Mouse (Mus musculus) urinary bladder, postnatal 4 days (tissue): Measurements from ENCODE around the gene Sez6.

Experiments
- DNase-seq, 2 experiments: peaks; one replicate each; pipeline ENCODE4 v3.0.0; 2021 to 2022; ENCODE audit warnings: low spot score in 2 of 2

Gene Sez6

DNA sequence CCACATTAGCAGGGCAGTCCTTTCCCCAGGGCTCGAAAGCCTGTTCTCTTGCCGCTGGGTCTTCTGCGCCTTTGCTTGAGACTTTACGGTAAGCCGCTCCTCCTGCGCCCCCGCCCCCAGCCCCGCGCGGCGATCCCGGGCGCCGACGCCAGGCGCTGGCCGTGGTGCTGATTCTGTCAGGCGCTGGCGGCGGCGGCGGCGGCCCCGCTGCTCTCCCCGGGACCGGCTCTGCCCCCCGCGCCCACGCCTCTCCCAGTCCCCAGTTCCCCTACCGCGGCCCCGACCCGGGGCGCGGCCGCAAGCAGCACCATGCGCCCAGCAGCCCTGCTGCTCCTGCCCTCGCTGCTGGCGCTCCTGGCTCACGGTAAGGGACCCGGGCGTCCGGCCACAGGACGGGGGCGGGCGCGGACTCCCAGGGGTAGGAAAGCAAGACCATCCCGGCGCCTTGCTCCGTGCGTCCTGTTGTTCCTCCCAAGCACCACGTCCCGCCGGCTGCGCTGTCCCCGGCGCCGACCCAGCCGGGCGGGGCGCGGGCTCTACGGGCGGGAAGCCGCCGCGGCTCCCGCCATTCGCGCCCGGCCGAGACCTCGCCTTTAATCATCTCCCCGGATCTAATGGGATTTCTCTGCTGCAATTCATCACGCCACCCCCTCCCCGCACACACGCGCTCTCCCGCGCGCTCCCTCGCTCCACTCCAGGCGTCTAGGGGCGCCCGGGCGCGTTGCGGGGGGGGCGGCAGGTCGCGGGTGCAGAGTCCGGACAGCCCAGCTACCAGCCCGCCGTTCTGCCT, at the start of gene Sez6:
Gene Sez6, plus strand, starts transcription at position 50 of the 790 bp plus-strand sequence.
- DNase-seq: peak; percentile 69 to 82

DNA sequence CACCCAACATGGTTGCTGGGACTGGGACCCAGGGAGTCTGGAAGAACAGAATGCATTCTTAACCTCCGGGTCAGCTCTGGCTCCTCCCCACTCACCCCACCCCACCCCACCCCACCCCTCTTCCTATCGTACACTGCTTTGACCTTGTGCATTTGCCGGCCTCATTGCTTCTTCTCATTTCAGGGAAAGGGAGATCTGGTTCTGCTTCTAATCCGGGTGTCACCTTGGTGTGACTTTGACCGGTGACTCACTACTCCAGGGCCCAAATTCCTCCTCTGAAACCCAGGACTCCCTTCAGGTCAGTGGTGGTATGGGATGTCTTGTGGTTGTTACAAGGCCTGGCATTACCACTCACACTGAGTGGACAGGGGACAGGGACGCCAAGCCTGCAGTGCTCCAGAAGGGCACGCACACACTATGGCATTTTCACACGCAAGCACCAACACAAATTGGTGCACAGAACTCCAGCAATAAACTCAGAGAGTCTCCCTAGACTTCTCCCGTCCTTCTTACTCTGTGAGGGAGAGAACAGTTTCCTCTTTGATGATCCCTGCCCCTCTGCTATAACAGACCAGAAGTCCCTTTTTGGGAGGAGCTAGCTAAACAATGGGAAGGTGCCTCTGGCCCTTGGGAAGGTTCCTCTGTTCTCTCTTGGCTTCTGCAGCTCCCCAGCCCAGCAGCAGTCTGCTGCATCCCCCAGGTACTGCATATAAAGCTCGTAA, 45.9 kb upstream of the Sez6 start:
- no peak for DNase-seq

DNA sequence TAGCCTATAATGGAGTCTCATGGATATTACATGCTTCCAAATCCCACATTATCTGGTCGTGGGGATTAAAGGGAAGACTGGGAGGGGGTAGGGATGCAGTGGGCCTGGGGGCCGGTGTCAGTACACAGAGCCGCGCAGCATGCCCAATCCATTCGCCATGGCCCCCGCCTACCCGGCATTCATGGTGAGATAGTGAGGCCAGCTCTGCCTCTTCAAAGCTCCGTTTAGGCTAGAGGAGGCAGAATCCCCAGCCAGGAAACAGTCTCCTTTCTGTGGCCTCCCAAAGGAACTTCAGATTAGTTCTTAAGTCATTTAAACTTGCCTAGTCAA, 45.4 kb upstream of the Sez6 start:
- no peak for DNase-seq

DNA sequence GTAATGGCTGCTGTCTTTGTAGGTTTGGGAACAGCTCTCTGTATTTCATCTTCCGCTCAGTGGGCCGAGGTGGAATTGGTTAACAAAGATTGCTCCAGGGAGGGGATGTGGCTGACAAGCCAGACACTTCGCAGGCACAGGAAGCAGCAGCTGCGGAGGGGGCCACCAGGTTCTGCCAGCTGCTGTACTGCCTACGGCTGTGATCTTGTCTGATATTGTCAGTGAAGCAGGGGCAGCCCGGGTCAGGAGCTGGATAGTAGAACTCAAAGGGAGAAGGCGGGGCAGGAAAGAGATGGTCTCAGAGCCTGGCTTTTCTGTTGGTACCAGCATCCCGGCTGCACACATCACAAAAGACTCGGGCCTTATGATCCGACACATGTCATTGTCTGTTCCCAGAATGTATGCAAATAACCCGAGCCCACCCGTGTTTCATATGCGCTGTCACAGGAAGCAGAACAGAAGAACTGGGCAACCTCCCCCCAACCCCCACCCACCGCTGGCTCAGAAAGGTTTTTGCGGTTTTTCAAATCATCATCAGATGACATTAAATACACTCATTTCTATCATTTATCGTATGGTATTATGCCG, 43.1 kb upstream of the Sez6 start:
- no peak for DNase-seq

DNA sequence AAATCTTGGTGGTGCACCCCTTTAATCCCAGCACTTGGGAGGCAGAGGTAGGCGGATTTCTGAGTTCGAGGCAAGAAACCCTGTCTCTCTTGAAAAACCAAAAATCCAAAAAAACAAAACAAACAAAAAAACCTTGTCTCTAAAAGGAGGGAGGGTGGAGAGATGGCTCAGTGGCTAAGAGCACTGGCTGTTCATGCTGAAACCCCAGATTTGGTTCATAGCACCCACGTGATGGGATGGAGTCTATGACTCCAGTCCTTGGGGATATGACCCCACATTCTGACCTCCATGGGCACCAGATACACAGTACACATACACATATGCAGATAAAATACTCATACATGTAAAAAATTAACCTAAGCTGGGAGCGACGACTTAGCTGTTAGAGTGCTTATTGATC, 41.8 kb upstream of the Sez6 start:
- no peak for DNase-seq

DNA sequence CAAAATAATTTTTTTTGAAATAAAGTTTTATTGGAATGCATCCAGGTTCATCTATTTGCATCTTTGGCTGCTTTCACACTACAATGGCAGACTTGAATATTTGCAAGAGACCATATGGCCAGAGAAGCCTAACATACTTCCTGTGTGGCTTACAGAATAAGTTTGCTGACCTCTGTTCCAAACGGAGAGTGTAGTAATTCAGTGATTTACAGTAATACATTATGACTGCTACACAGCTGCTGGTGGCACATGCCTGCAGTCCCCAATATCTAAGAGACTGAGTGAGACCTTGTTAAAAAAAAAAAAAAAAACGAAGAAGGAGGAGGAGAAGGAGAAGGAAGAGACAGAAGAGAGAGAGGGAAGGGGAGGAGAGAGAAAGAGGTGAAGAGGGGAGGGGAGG, 41.1 kb upstream of the Sez6 start:
- no peak for DNase-seq

DNA sequence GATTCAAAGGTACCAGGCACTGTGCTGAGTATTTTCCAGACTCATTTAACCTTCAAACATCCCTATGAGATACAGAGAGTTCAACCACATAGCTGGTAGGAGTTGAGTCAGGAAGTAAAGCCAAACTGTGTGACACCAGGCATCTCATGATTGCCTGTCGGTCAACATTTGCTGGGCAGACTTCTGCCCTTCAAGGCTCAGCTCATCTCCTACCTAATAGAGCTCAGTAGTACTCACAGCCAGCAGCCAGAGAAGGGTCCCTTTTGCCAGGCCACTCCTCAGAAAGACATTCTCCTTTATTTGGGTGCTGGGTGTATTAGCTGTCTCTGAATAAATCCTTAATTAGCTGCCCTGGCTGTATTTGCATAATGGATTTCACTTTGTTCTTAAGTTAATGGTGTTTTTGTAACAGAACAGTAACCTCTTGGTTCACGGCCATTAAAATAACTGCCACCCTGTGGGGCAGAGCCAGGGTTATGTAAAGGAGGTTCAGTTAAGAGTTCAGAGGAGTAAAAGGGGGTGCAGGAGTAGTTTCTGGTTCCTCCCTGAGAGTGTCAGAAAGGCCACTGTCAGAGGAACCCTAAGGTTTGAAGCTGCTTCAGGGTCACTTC, 39.8 kb upstream of the Sez6 start:
- DNase-seq: no peak

DNA sequence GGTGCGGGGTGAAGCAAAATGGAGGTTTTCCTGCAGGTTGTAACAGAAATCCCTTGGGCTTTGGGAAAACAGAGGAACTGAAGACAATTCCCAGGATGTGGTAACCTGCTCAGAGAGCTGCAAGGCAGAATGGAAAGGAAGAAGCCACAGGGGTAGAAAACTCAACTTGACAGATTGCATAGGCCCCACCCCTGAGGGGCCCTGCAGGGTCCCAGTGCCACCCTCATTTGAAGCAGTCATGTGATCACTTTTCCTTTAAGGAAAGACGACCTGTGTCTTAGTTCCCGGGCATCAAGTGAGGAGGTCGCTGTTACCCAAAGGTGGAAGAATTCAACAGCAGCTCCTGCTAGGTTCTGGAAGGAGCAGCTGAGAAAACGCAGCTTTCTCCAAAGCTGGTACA, 37.7 kb upstream of the Sez6 start:
- no peak for DNase-seq

DNA sequence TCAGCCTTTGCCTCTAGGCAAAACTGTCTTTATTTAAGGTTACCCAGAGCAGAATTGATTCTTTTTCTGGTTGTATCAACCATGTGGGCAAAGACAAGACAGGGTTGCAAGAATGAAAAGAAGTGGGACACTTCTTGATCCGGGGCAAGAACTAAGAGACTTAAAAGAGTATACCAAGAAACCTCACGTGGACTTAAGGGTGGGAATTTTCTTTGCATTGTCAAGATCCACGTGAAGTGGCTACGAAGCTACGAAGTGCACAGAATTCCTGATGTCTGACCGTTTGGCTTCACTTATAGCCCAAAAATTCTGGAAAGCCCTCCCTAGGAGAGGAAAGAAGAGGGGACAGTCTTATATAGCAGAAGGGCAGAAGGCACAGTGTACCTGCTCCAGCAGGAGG, 37.3 kb upstream of the Sez6 start:
- no peak for DNase-seq

DNA sequence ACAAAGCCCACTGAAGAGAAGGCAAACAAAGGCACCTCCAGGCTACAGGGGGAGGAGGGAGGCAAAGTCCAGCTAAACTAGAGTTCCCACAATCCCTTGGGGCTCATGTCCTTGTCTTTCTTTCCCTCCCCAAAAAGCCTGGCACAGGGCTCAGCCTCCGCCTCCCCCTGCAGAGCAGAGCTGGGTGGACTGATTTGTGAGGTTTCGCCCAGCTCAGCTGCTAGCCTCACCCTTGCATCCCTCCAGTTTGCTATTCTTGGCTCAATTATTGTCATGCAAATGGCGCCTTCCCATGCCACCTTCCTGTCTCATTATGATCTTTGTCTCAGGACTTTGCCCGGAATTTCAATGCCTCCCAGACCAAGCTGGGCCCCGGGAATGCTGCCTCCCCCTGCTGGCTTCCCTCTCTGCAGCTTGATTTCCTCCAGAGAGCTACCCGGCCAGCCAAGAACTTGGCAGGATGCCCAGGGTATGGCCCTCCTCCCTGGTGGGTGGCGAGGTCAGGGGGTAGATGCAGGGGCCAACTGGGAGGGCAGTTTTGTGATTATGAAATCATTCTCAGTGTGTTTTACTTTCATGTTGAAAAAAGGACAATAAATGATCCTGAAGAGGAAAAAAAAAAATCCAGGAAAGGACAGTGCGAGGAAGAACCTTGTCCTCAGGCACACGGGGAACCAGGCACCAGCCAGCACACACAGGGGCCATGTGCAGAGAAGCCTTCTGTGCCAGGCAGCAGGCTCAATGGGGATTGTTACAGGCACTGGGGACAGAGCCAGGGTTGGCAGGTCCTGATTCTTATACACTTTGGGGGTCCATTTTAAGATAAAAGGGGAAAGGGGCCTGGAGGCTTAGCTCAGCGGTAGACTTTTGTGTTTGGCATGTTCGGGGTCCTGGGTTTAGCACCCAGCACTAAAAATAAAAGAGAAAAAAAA, 36.5 kb upstream of the Sez6 start, which contains the start of gene Pipox:
Gene Pipox, minus strand, starts transcription at position 310 of the 932 bp plus-strand sequence.
- DNase-seq: peak; percentile 79 to 84

DNA sequence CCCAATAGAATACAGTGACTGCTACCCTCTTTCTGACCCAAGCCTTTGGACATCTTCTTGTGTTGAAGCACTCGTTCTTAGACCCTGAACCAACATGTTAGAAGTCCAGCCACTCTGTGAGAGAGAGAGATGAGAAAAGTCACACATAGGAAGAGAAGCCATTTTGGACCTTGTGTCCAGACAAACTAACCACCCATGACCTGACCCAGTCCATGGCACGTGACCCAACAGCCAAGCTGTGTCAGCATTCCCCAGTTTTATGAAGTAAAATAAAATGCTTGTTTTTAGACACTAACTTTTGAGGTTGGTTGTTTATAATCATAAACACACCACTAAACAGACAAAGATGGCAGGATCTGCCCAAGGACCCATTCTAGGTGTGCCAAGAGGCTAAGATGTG, 35.6 kb upstream of the Sez6 start:
- DNase-seq: no peak

DNA sequence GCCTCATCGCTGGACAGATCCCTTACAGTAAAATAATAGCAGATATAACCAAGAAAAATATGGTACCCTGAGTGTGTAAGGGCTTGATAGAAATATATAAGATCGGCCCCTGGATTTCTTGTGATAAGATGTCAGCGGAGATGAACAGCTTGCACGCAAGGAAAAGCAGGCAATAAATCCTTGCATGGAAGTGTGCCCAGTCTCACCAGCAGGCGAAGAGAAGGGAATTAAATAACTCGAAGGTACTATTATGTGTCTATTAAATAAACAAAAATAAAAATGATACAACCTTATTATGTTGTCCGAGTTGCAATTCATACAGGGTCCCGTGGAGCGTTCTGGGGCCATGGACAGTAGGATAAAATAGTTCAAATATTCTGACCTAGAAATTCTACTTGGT, 34.6 kb upstream of the Sez6 start:
- no peak for DNase-seq

DNA sequence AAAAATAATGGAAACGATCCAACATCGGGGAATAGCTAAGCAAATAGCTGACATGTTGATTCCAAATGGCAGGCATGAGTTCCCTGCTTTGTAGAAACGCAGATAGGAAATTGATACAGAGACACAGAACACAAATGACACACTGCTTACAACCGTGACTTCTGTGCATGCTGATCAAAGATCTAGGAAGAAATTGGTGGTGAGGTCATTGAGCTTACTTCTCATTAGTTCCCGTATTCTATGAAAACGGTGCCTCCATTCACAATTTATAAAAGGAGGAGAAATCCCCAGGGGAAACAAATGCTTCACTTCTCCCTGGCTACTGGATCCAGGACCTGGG, 34.1 kb upstream of the Sez6 start:
- no peak for DNase-seq

DNA sequence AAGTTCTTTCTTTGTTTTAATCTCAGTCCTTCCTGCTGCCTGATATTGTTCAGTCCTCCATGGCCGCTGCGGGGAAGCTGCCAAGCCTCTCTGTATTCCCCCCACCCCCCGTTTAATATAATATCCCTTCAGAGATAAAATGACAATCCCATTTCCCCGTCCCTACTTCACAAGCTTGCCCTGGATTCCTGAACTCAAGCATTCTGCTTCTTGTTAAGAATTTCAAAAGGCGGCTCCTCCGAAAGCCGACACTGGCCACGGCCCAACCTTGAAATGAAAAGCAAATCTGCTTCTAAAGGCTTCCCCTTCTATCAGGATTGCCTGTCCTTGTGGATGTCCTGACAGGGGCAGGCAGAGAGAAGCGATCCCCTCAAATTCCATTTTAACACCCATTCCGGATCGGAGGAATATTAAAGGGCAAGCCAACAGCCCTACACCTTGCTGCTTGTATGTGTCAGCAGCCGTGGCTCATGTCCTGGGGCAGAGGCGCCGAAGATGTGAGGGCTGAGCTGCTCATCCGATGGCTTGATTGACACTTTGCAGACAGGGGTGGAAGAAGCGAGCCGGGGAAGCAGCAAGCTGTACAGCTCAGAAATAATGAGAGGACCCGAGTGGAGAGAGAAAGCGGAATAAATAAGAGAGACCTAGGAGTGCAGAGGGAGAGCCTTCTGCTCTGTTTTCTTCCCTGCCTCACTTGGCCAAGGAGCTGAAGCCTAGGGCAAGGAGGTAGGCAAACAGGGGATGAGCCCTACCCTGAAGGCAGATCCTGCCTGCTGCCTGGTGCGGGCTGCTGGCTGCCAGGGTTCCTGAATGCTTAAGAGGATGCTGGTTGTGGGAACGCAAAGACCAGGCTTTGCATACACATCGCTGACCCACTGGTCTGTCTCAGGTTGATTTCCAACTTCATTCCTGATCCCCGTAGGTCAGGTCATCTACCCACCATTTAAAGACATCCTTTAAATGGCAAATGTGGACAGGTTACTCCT, 33.5 kb upstream of the Sez6 start:
- no peak for DNase-seq

DNA sequence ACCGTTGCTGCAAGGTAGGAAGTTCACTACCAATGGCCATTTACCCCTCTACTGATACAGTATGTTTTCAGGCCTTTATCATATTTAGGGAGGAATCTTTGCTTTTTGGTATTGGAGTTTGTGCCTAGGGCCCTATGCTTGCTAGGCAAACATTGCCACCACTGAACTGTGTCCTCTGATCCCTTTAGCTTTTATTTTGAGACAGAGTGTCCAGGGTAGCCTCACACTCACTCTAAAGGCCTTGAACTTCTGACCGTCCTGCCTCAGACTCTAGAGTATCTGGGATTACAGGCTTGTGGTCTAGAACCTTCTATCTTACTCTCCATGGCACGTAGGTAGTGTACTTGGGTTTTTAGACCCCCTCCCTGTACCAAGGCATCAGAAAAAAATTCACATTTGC, 30.4 kb upstream of the Sez6 start:
- DNase-seq: no peak

DNA sequence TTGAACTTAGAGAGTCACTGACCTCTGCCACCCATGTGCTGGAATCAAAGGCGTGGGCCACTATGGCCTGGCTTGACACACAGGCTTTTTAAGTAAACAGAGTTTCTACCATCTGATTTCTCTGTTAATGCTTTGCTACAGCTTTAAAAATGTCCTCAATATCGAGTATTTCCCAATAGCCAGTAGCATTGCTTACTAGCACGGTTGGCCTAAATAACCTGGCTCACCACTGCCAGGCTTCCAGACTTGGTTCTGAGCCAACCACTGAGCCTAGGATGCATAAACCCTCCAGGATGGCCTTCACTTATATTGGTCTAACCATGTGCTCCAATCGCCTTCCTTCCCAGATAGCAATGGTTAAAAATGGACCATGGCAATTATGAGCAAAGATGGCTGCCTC, 29.9 kb upstream of the Sez6 start:
- DNase-seq: no peak

DNA sequence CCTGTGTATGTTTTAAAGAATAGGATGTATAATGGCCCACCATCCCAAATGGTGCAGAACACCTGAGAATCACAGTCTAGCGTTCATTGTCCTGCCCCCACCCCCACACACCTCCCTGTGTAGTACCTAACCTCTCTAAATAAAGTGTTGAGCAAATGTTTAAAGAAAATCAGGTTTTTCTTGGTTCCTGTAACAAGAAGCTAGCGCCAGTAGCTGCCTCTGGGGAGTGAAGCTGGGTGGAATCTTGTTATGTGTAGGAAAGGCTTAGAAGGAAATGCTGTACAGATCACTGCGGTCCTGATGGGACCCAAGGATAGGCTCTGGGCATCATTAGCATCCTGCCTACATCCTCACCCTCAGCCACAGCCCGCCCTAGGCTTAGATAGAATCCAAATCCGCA, 29.2 kb upstream of the Sez6 start:
- DNase-seq: no peak

DNA sequence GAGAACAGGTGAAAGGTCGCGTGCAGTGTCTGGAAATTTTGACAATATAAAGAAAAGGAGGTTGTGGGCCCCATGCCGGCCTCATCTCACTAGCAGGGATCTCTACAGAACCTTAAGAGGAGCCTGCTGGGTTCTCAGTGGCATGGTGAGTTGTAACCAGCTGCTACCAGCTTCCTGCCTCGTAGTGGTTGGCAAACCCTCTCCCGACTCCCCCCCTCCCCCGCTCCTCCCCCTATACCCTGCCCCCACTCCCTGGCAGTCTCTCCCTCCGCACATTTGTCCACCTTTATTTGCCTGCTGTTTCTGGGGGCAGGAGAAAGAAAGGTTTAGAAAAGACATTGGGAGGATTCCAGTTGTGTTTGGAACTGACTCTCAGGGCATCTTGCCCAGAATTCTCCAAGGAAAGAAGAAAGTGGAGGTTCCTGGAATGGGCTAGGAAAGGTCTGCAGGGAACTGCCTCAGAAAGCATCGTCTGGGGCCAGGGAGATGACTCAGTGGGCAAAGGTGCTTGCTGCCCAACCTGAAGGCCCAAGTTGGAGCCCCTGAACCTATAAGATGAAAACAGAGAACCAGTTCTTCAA, 28.7 kb upstream of the Sez6 start:
- DNase-seq: no peak

DNA sequence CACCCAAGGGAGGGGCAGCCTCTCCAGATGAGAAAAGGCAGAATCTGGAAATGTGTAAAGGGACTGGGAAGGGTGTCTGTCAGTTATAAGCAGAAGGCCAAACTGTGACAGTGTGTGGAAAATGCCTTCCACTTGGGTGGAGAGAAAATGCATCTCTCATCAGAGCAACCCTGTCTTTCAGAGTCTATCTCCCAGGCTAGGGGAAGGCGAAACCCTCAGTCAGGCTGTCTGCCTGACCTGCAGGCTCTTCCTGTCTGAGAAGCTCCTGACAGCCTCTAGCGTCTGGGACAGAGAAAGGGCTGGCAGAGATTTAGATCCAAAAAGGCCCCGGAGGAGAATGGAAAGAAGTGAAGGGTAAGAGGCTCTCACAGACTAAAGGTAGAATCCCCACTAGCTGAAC, 26.8 kb upstream of the Sez6 start:
- no peak for DNase-seq

DNA sequence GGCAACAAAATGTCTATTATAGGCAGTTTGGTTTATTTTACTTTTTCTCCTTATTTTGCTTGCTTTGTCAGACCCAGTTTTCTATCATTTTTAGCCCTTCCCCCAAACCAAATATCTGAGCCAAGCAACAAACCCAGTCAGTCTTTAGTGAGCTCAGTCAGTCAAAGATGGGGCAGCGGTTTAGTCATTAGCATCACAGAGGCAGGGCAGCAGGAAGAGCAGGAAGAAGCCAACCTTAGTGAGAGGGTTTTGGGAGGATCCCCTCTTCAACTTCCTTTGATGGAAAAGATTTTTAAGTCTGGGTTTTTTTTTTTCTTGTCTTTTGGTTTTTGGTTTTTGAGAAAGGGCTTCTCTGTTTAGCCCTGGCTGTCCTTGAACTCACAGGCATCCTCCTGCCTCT, 25.9 kb upstream of the Sez6 start:
- no peak for DNase-seq
